Mouse (Mus musculus) MEL (cell line): ENCODE measurements at regions not wholly inside any gene's neighbourhood (a gene's known extent, or its start where the extent isn't known, plus 50 kb on each side); places are given as distances from the start of the nearest gene placed in this dataset.

ENCODE experiments used
- EP300 ChIP-seq, 2 experiments: IDR thresholded peaks; 2 replicates each; pipeline ENCODE4 v1.6.1; 2011; ENCODE audit warnings: improper control_type of control experiment in 2 of 2, low read length in 2 of 2, low read depth in 1 of 2, mild to moderate bottlenecking in 1 of 2
- HCFC1 ChIP-seq: IDR thresholded peaks from 2 replicates; pipeline ENCODE4 v1.6.1; 2012; ENCODE audit warnings: low read depth, mild to moderate bottlenecking, inconsistent platforms, low read length, improper control_type of control experiment, moderate library complexity
- POLR2A ChIP-seq, 2 experiments: IDR thresholded peaks; 2 replicates each; pipeline ENCODE4 v1.6.1; 2011 to 2012; ENCODE audit warnings: low read length in 2 of 2, mild to moderate bottlenecking in 2 of 2, control low read depth in 1 of 2, improper control_type of control experiment in 1 of 2, low read depth in 1 of 2, moderate library complexity in 1 of 2; ENCODE audit not compliant: control insufficient read depth in 1 of 2, insufficient read depth in 1 of 2, poor library complexity in 1 of 2
- TCF12 ChIP-seq: IDR thresholded peaks from 2 replicates; pipeline ENCODE4 v1.6.1; 2014; ENCODE audit warnings: low read depth, mild to moderate bottlenecking, inconsistent platforms, low read length, improper control_type of control experiment, moderate library complexity
- UBTF ChIP-seq: IDR thresholded peaks from 2 replicates; pipeline ENCODE4 v1.6.1; 2012; ENCODE audit warnings: low read depth, mild to moderate bottlenecking, inconsistent platforms, low read length, improper control_type of control experiment, moderate library complexity, borderline replicate concordance; ENCODE audit not compliant: insufficient read depth
- ZKSCAN1 ChIP-seq: IDR thresholded peaks from 2 replicates; pipeline ENCODE4 v1.6.1; 2012; ENCODE audit warnings: low read depth, mild to moderate bottlenecking, inconsistent platforms, low read length, improper control_type of control experiment, moderate library complexity

DNA sequence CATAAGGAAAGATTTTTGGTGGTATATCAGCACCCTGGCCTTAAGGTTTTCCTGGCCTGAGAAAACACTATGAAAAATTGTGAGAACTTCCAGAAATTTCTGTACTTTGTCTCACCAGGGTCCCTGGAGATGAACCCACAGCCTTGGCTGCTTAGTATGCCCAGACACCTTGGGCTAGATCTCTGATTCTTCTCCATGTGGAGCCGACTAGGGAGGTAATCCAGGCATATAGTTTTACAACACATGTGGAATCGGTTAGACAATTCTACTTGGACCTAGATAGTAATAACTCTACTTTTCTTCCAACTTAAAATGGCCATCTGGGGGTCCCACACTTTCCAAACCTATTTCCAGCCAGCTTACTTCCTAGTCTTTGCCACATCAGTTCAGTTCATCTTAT, 460.5 kb downstream of the Adgrl2 start:
- no peak for TF ChIP-seq POLR2A (IDR thresholded peaks at IDR 0.05; ENCODE audit: control insufficient read depth in 1 of 2, insufficient read depth in 1 of 2, low read depth in 1 of 2, low read length in 2 of 2, poor library complexity in 1 of 2)
- TF ChIP-seq HCFC1, result no peak
- no peak for TF ChIP-seq EP300 (IDR thresholded peaks at IDR 0.05; ENCODE audit: low read depth in 1 of 2, low read length in 2 of 2)
- no peak for TF ChIP-seq UBTF
- no peak for TF ChIP-seq TCF12
- TF ChIP-seq ZKSCAN1, result no peak
